Mouse (Mus musculus): Measurements from ENCODE around the gene Fam160b1.

DNA sequence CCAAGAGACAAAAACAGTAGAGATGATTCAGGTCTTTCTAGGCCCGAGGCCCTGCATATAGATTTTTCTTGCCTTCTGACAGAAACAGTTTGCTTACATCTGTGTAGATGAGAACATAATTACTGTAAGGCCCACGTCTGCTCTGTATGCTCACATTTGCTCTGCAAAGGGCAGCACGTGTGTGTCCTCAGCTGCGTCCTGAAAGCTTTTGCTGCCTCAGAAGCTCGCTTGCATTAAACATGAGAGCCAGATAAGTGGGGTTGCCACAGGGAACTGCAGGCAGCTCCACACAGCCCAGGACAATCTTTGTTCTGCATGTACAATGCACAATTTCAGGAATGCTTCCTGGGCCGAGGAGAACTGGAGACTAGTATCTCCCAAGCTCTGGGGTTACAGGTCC lies 41.9 kb downstream of the Fam160b1 start:
- TF ChIP-seq POLR2A (IDR thresholded peaks at IDR 0.05; ENCODE audit: borderline replicate concordance, control insufficient read depth, low read depth, low read length) (no peak), CTCF (IDR thresholded peaks at IDR 0.05; ENCODE audit: control insufficient read depth, insufficient read depth, low read length) (no peak)
